Mouse (Mus musculus): ENCODE data around the gene Tgfbi.

DNA sequence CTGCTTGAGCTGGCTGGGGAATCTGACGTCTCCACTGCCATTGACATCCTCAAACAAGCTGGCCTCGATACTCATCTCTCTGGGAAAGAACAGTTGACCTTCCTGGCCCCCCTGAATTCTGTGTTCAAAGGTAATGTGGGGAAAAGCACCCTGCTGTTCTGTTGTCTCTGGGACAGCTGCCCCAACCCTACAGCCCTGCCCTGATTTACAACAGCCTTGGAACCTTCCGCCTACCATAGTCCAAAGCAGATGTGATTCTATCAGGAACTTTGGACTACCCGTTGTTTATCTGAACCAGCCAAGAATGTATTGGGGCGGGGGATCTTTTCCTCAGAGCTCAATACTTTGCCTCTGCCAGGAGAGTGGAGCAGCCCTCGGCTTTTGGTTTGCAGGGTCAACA, 21.2 kb downstream of the Tgfbi start:
- TF ChIP-seq CTCF (IDR thresholded peaks at IDR 0.05) (no peak), EP300 (IDR thresholded peaks at IDR 0.05) (no peak)
